Mouse (Mus musculus) adrenal gland, adult 2 months (tissue): ENCODE measurements at regions not wholly inside any gene's neighbourhood (a gene's known extent, or its start where the extent isn't known, plus 50 kb on each side); places are given as distances from the start of the nearest gene placed in this dataset.

Source experiments
- DNase-seq: peaks from one replicate; pipeline ENCODE4 v3.0.0; 2021

DNA sequence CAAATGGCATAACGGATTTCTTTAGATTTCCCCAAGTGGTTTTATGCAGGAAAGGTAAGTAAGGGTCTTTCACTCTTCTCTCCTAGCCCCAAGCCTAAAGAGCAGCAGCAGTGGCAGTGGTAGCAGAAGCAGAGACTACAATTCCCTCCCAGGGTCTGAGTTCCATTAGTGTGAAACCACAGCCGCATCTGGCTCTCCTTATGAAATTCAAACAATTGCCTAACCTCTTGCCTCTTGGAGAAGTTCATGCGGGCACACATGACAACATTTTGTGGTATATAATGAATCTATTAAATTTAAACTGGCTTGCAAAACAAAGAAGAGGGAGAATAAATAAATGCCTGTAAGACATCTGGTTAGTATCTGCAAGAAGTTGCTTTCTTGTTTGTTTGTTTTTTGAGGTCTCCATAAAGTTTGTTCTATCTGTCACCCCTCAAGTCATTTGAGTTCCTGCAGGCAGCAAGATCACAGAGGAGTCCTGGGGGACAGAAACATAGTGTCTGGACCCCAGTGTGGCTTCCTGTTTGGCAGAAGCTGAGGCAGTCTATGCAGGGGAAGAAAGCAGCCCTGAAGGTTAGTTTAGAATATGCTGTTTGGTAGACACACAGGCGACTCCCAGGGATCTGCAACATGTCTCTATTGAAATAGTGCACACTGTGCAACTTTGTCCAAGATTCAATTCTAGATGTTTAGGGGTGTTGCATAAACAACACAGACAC, 578.9 kb downstream of the Kctd12 start:
- no peak for DNase-seq

DNA sequence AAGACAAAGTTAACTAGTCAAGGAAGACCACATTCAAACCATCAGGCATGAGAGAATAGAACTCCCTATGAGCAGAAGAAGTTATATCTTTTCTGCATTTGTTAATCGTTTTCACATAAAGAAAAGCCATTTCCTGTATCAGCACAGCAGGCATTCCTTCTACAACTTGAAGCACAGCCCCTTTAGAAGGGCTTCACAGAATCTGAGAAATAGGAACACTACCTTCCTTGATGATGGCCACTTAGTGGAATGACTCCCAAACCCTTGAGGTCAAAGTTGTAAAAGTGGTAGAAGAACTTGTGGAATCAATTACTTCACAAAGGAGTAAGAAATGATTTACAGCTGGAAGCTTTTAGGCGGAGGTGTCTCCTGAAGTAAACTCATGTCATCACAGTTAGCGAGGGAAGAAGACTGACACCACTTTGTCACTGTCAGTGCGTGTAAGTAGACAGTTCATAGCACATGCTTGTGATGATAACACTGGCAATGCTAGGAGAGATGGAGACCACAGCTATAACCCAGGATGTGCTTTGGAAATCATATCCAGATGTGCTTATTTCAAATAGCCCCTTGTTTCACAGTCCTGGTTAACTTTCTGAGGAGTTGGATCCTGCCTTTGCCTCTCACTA, 580.3 kb downstream of the Kctd12 start:
- DNase-seq = no peak

DNA sequence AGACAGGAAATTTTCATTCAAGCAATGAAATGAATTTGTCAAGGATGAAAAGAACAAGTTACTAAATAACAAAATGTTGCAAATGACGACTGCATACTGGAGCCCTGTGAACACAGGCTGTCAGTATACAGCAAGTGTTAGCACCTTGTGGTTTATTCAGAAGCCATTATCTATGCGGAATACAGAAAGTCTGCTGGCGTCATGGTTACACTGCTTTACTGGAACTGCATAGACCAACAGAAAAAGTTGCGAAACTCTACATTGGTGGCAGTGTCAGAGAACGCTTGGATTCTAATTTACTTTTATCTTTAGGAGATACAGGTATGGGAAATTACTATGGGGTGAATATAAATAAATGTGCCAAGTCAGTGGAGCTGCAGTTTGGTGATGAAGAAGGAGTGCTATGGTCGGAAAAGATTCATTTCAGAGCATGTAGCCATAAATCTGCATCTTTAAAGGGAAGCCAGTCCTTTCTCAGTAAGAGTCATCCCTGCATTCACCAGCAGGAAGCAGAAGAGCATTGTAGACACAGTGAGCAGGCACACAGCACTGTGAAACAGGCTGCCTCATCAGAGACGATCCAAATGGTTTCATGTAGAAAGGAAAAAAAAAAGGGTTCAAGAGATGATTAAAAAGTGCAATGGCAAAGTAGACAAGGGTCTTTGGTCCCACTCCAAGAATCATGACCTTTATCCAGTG, 586.3 kb downstream of the Kctd12 start:
- DNase-seq = no peak

DNA sequence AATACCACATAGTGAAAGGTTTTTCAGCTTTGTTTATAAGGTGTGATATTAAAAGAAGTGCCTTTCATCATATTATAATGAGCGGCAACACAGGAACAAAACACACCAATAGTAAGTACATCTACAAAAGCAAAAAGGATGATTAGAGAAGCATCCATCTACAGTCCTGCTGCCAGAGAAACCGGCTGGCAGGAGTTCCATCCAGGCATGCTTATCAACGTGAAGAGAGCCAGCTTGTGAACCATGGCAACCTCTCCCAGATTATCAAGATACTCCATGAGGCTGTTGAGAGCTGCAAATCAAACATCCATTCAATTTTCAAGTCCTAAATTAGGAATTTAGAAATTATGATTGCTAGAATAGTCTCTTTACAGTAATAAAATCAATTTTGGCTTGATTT, 590.1 kb downstream of the Kctd12 start:
- DNase-seq = no peak

DNA sequence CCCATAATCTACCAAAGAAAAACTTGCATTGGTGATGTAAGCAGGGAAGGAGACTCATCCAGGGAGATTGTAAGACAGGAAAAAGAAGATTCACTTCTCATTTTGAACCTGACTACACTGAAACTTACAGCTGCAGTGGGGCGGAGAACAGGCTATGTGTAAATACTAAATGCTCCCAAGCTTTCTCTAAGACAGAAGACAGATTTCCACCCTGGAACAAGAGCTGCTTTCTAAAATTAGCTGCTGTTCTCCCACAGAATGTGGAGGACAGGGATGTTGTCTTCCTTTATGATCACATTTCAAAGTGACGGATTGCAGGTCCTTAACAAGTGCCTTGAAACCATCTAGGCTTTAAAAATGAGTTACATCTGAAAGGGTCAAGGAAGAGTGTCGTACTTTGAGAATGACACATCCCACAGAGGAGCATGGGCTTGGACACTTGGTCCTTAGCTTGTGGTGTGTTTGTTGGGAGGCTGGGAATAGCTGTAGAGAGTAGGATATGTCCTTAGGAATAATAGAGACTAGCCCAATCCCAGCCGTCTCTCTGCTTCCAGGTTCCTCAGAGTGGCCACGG, 609.4 kb downstream of the Kctd12 start:
- no peak for DNase-seq

DNA sequence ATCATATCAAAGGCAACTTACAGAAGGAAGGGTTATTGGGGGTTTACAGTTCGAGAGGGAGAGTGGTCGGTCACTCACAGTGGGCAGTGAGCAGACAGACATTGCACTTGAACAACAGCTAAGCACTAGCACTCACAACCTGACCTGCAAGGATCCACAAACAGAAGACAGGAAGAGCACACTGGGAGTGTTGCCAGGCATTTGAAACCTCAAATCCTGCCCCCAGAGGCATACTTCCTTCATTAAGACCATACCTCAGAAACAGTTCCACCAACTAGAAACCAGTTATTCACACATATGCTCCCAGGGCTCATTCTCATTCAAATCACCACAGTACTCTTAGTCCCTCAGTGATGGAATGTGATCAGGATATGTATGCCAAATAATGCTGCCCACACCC, 620.8 kb downstream of the Kctd12 start:
- no peak for DNase-seq

DNA sequence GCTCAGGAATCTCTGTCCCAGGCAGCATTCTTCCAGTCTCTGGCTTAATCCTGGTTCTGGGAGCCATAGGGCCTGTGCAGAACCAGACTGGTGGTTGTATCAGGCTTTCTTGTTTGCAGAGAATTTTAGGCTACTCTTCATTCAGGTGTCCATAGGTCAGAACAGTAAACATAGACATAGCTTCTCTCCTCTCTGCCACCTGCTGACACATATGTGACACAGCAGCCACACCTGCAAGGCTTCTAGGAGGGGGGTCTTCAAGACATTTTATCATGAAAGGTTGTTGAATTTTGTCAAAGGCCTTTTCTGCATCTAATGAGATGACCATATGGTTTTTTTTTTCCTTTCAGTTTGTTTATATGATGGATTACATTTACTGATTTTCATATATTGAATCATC, 599.7 kb downstream of the Lmo7 start:
- no peak for DNase-seq

DNA sequence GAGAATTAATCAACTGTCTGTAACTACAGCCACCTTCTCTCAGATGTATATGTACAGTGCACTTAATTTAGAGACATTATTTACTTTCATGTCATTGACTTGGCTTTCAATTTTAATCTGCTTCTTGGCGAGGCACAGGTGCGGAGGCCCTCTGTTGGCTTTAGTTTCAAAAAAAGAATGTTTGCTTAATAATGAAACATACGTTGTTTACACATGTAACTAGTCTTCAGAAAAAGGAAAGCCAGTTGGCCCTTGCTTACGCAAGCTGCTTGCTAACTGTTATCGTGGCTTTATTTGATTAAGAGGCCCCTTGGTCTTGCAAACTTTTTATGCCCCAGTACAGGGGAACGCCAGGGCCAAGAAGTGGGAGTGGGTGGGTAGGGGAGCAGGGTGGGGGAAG, 576.6 kb downstream of the Lmo7 start:
- DNase-seq = no peak

DNA sequence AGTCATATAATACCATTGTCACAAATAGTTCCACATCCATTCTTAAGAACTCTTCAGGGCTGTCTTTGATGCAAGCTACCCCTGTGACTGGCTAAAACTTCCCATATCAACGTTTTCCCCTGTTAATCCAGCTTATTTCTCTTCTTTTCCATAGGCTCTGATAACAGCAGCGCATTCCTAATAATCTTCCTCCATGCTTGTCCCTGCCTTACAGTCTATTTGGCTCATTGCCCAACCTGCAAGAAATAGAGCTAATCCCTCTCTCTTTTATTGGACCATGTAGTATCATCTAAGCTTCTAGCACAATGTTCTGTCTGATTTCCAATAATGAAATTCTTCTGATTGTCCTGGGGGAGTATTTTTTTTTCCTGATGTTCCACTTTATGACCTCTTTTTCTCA, 573.1 kb downstream of the Lmo7 start:
- no peak for DNase-seq

DNA sequence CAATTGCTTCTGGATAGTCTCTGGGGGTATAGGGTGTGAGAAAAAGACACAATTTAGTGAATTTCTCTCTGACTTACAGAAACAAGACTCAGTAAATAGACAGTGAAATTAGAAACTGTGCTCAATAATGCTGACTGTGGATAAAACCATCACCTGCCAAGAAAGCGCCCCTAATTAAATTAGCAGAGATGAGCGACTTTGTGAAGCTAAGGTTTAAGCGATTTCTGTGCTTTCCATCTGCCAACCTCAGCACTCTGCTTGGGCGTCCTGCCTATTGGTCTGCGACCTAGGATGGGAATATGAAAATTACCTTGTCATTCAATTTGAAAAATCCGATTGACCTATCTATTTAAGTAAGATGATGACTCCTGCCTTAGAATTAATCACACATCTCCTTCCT, 570.5 kb downstream of the Lmo7 start:
- no peak for DNase-seq

DNA sequence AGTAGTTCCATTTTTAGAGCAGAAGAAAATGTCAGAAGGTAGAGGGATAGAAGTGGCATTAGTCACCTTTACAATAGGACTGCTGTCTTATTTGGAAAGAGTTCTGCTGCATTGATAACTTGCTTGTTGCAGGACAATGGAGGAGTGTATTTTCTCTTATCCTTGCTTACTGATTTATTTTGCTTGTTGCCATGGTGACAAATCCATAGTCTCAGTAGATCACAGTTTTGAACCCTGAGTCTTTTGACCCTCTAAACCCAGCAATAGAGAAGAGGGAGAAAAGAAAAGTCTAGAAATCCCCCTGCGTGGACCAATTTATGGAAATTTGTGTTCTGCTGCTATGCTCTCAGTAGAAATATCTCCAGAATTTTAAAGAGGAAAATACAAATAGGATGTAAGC, 561.6 kb downstream of the Lmo7 start:
- no peak for DNase-seq

DNA sequence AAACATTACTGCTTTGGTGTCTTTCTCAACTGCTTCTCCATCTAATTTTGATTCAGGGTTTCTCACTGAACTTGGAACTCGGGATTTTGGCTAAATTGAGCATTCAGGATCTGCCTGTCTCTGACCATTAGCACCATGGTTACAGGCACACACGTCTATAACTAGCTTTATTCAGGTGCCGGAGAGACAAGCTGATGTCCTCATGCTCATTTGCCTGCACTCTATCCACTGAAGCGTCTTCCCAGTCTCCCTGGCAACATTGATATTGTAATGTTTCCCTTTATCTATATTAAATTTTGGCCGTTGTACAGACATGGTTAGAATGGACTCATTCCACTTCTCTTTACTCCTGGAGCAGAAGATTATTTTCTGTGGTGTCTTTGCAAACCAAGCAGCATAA, 520.3 kb downstream of the Lmo7 start:
- DNase-seq = no peak

DNA sequence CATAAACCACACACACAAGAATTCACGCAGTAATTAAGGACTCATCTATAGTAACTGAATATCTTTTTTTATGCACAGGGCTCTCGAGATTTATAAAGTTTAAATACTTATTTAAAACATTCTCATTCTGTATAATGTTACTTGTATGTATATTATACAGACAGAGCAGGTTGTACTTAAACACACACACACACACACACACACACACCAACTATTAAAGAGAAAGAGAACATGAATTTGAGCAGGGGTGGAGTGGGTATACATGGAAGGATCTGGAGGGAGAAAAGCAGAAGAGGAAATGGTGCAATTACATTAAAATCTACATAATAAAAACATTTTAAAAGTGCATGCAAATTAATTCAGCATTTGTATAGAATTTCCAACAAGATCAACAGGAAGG, 518.8 kb downstream of the Lmo7 start:
- DNase-seq = no peak

DNA sequence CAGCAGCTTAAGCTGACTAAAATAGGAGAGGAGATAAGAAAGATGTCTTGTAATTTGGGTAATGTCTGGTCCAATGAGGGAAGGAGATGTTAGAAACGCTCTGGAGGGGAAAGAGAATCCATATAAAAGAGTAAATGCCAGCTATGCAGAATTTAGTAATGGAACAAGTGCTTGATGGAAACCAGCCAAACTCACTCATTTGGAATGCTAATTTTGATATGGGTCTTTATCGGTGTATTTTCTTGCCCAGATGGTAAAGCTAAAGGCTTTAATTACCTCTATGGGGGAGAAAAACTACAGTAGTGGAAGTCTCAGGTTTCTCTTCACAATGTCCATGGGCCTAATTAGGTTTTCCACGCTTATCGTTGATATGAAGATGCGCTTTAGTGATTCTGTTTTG, 518.3 kb downstream of the Lmo7 start:
- DNase-seq = no peak

DNA sequence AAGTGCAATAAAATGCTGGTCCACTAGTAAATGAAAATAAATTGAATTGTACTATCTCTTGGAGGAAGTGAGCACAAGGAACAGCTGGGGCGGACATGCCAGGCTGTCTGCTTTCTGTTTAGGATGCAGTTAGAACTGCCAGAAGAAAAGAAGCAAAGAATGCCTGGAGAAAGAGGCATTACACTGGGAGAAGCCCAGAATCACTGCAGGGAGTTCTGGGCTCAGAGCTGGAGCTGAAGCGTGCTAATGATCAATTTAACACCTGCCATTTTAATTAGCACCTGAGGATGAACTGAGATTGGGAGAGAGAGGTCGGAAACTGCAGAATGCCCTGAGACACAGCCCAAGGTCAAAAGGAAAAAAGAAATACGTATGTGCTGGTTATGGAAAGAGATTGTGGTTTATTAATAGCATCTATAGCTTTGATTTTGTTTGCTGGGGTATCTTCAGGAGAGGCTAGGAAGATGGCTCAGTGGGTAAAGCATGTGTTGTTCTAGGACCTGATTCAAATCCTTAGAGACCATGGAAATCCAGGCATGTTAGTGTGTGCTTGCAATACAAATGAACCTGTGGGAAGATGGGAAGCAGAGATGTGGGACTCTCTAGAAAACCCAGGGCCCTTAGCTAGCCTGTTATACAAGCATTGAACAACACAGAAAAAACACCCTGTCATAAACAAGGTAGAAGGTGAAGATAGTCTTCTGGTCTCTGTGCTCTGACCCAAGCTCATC, 514.2 kb downstream of the Lmo7 start:
- DNase-seq = no peak

DNA sequence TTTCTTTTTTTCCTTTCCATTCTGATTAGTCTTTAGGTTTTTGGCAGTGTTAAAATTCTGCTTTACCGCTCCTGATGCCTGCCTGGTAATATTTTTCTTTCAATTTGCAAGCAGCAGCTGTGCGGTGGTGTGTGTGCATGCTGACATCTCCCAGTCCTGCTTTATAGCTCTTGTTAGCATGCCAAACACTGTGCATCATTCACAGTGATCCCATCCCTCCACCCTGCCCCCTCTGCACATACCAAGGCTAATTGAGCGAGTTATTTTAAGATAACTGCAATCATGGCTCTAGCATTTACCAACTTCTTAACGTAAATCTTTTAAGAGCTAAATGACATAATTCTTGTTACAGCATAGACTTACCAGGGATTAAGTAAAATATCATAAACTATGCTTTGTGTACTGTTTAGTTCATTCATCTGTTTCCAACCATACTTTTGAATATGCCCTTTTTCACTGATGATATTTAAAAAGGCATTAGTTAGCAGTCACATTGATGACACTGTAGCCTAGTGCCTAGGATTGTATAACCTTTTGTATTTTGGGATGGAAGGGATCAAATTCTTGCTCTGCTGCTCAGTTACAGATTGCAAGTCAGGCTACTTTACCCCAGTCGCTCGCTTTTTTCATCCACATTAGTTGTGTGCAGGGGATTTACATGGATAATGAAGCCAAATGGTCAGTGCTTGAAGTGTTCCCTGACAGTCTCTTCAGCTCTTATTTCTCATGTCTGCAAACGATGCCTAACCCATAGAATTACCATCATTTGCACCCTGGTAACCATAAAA, 487.0 kb downstream of the Lmo7 start:
- no peak for DNase-seq

DNA sequence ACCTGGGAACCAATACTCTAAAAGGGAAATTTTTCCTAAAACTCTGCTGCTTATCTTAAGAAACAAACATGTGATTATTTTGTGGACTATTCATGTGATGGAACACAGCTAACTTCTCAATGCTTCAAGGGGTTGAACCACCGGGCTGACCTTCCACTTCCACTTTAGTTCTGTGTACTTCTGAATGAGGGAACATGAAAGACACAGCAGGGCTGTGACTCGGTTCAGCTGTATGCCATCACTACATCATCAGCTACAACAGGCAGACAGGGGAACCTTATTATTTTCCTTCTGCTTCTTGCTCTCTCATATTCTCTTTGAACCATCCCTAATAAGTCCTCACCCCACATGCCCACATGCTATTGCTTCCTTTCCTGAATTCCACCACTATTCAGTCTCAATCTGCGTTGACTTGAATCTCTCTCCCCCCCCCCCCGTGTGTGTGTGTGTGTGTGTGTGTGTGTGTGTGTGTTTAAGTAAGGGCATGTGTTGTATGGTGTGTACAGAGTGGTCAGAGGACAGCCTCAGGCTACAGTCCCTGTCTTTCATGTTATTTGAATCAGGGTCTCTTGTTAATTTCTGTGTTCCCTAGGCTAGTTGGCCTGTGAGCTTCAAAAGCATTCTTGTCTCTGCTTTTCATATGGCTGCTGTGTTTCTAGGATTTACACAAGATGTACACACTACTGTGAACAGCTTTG, 485.7 kb downstream of the Lmo7 start:
- no peak for DNase-seq

DNA sequence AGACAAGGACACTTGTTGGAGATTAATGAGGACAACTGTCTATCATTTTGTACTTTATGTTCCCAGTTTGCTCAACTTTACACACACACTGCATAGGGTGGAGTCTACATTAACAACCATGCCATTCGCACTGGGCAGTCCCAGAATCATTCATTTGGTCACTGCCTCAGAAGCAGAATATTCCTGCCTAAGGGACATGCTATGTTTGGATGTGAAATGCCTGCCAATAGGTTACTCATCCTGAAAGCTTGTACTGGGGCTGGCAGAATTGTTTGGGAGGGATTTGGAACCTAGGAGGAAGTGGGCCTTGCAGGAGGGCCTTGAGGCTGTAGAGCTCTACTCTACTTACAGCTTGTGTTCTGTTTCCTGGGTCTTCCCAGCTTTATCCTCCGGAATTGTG, 482.3 kb downstream of the Lmo7 start:
- DNase-seq = no peak

DNA sequence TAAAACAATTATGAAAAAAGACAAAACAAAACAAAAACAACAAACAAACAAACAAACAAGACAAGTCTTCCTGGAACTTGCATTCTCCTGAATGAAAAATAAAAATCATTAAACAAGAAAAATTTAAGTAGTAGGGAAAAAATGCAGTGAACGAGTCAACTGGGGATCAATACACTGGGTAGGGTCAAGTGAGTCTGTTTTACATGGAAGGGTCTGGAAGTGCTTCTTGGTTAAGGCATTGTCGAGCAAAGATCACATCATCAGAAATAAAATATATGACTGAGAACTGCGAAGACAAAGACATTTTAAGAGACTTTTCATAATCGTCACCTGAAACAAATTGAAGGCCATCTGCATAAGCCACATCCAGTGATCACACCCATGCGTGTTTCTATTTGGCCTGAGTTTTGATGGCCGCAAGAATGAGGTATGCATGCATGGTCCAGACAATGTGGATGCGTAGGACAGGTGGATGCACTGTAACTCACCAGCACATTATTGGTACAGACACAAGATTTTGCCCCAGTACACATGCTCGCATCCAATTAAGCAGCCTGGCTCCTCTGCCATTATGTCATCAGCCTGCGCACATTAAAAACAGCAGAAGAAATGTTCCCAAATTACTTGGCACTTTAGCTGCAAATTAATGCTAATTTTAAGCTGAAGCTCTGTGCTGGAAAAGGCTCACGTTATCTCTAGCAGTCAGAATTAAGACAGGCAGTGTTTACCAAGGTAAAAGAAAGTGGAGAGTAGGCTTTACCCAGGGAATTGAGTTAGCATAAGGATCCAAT, 475.3 kb downstream of the Lmo7 start:
- DNase-seq = no peak

DNA sequence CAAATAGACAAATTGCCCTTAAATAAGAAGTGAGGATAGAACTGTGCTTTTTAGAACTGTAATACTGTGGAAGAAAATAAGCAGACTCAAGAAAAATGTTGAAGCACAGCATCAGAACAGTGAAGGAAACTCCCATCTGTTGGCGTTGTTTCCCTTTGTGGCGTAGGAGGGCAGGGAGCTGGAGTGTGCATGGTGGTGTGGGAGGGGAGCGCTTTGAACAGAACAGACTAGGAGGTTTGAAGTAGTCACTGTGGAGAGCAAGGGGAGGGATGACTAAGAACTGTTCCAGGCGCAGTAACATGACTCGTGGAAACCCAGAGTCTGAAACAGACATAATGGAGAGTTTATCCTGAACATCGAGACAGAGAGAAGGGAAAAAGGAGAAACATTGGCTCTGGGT, 469.7 kb downstream of the Lmo7 start:
- DNase-seq = no peak
